Comparison of ENCODE assay signal across 15 mouse cellular contexts in genomic region chr2:4619893-4620593, GRCm38 (mm10). TPM values are rescaled to one million over a fixed set of nuclear protein-coding genes. Genes with fewer than 3 reads are reported as not detected.
DNase-seq lines count a peak whose midpoint lies in the region; ATAC-seq and TF ChIP-seq lines count a peak whose summit lies in the region.
"Had no signal": no experiment of that assay in that cellular context is flagged by ENCODE, and none has a peak within 500 bp of the region (broad histone marks: within the 10 kb centered on the region; RNA-seq: fewer than 3 reads in every experiment).

No protein-coding gene starts in this region.

- no peak overlapping the region for H3K9ac ChIP-seq in kidney, embryonic 15.5 days
- H3K9ac ChIP-seq in embryonic facial prominence, embryonic 15.5 days: no peak overlapping the region
- H3K9ac ChIP-seq: heart, embryonic 12.5 days; neural tube, embryonic 12.5 days had no signal

- intact Hi-C loops in gastrocnemius, adult 2 months (cut with DNase I): no loop called here
- intact Hi-C loops in gastrocnemius, postnatal 36 days (cut with DNase I): no loop called here

- TF ChIP-seq POLR2A in thymus, adult 2 months (IDR thresholded peaks at IDR 0.05; ENCODE audit: control insufficient read depth, extremely low read depth, insufficient read depth, low read length, poor library complexity): no peak

- H3K27me3 ChIP-seq in kidney, embryonic 15.5 days: no peaks in the 10 kb centered on the region
- no peaks in the 10 kb centered on the region for H3K27me3 ChIP-seq in embryonic facial prominence, embryonic 15.5 days
- H3K27me3 ChIP-seq in thymus, adult 2 months (ENCODE audit: control insufficient read depth, insufficient read depth, low read length): no peaks in the 10 kb centered on the region
- H3K27me3 ChIP-seq: heart, embryonic 12.5 days; neural tube, embryonic 12.5 days had no signal

- 51% methylated on average over 6 of the region's 6 CpGs for WGBS in kidney, embryonic 15.5 days
- 50% methylated on average over 6 of the region's 6 CpGs for WGBS in embryonic facial prominence, embryonic 15.5 days
- WGBS in thymus, adult 2 months: 74% methylated on average over 6 of the region's 6 CpGs

- H3K36me3 ChIP-seq in kidney, embryonic 15.5 days: peaks cover 25% of the 10 kb centered on the region
- peaks cover 21% of the 10 kb centered on the region for H3K36me3 ChIP-seq in embryonic facial prominence, embryonic 15.5 days
- H3K36me3 ChIP-seq in thymus, adult 2 months (ENCODE audit: control insufficient read depth, insufficient read depth, low read length): peaks cover 10% of the 10 kb centered on the region

- peak overlapping the region; percentile 67; the same call in 1 of the 2 replicates for H3K27ac ChIP-seq in gastrocnemius, adult 2 months
- H3K27ac ChIP-seq in kidney, embryonic 15.5 days: peak overlapping the region; percentile 77
- H3K27ac ChIP-seq in embryonic facial prominence, embryonic 15.5 days (replicated peaks): peak overlapping the region; percentile 74
- no peak overlapping the region for H3K27ac ChIP-seq in thymus, adult 2 months (ENCODE audit: control insufficient read depth, insufficient read depth, low read length)
- H3K27ac ChIP-seq: neural tube, embryonic 12.5 days had no signal

- H3K9me3 ChIP-seq in kidney, embryonic 15.5 days (replicated peaks): no peaks in the 10 kb centered on the region
- no peaks in the 10 kb centered on the region for H3K9me3 ChIP-seq in embryonic facial prominence, embryonic 15.5 days (replicated peaks)
- H3K9me3 ChIP-seq: heart, embryonic 12.5 days; neural tube, embryonic 12.5 days had no signal

- no peak for DNase-seq in gastrocnemius, adult 2 months
- DNase-seq in gastrocnemius, postnatal 36 days: no peak
- no peak for DNase-seq in kidney, adult 18-20 months
- DNase-seq in natural killer cell, adult 2 months (ENCODE audit: low spot score in 2 of 2): peak; percentile 11 to 27
- no peak for DNase-seq in layer of hippocampus, adult 9-11 months
- DNase-seq in thymus, adult 2 months: no peak
- DNase-seq: adrenal gland, postnatal 10 days; lung, postnatal 36 days; midbrain, embryonic 14.5 days; thymus, adult 18-20 months had no signal

- H3K4me1 ChIP-seq in kidney, embryonic 15.5 days: peaks cover 21% of the 10 kb centered on the region
- H3K4me1 ChIP-seq in embryonic facial prominence, embryonic 15.5 days: peaks cover 13% of the 10 kb centered on the region
- H3K4me1 ChIP-seq in thymus, adult 2 months (replicated peaks; ENCODE audit: control insufficient read depth, insufficient read depth, low read length): no peaks in the 10 kb centered on the region
- H3K4me1 ChIP-seq: neural tube, embryonic 12.5 days had no signal

- no peak overlapping the region for H3K4me2 ChIP-seq in kidney, embryonic 15.5 days
- H3K4me2 ChIP-seq in embryonic facial prominence, embryonic 15.5 days (replicated peaks): no peak overlapping the region
- H3K4me2 ChIP-seq: heart, embryonic 12.5 days; liver, embryonic 11.5 days; neural tube, embryonic 12.5 days had no signal

- 0 out of 2 replicates have a peak, but pooled peaks have one; percentile 29 for ATAC-seq in kidney, embryonic 15.5 days (replicated peaks; ENCODE audit: low FRiP score)
- no peak for ATAC-seq in embryonic facial prominence, embryonic 15.5 days (ENCODE audit: insufficient number of reproducible peaks, low FRiP score, low TSS enrichment, low read depth)

- no peak overlapping the region for H3K4me3 ChIP-seq in gastrocnemius, adult 2 months
- no peak overlapping the region for H3K4me3 ChIP-seq in kidney, embryonic 15.5 days (replicated peaks)
- H3K4me3 ChIP-seq in embryonic facial prominence, embryonic 15.5 days (replicated peaks): no peak overlapping the region
- no peak overlapping the region for H3K4me3 ChIP-seq in thymus, adult 2 months (ENCODE audit: control insufficient read depth, insufficient read depth, low read length)
- H3K4me3 ChIP-seq: heart, embryonic 12.5 days; neural tube, embryonic 12.5 days had no signal

- no peak for TF ChIP-seq CTCF in gastrocnemius, adult 2 months (IDR thresholded peaks at IDR 0.05)
- TF ChIP-seq CTCF in thymus, adult 2 months (IDR thresholded peaks at IDR 0.05; ENCODE audit: borderline replicate concordance, control insufficient read depth, extremely low read depth, insufficient read depth, low read length, poor library complexity): no peak

RNA-seq across cellular contexts. Expression of gene Prpf18, which starts 31.9 kb away (rescaled TPM):
- 10 to 100 TPM; 42.4 to 42.5 TPM for total RNA-seq in gastrocnemius, adult 2 months (2021)
- 10 to 100 TPM; 35.9 to 41.2 TPM for total RNA-seq in gastrocnemius, postnatal 36 days (2021)
- polyA plus RNA-seq in kidney, embryonic 15.5 days (2015; fragmentation: Nextera tagmentation; extraction: Ambion mirVana): 37.8 and 38.2 TPM in 2 replicates
- polyA plus RNA-seq in embryonic facial prominence, embryonic 15.5 days (2015; fragmentation: Nextera tagmentation; extraction: Ambion mirVana): 36.6 and 37.9 TPM in 2 replicates
- polyA plus RNA-seq in thymus, adult 2 months (2012; rRNA removed): 19.5 and 20.6 TPM in 2 replicates

Comparison
In these comparisons a context has a peak if more than half of its experiments do, and no peak if none do; other contexts are left out.
1. DNase-seq: peak in natural killer cell, adult 2 months (2 of 2); none in gastrocnemius, adult 2 months (single experiment), gastrocnemius, postnatal 36 days (0 of 2), kidney, adult 18-20 months (single experiment), layer of hippocampus, adult 9-11 months (single experiment) and thymus, adult 2 months (single experiment).